Mouse (Mus musculus) CD4-positive helper T cell, adult 2 months (primary cell): ENCODE data around the gene Nadk.
A peak's percentile ranks its signal among the peaks of the same experiment; 100 is the strongest.

Experiments used
- DNase-seq: peaks from one replicate; pipeline ENCODE4 v3.0.0-alpha.2; 2012; ENCODE audit warnings: low read depth, missing footprints, low spot score

Nadk gene

DNA sequence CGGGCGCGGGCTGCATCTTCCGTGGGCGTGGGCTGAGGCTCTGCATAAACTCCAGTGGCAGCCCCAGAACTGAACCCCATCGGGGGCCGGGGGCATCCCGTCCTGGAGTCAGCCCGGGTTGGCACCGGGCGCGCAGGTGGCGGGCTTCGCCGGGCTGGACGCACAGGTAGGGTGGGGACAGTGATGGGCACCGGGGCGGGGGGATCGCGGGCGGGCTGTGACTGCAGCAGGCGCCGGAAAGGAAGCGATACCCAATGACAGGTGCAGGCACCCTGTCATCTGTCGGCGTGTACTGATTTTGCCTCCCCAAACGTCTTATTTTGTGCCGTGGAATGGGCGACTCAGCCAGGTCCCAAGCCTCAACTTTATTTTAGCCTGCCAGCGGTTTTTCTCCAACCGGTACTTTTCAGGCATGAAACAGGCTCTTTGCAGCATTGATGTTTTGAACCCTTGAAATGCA, 39.8 kb downstream of the Nadk start:
- DNase-seq, result no peak

DNA sequence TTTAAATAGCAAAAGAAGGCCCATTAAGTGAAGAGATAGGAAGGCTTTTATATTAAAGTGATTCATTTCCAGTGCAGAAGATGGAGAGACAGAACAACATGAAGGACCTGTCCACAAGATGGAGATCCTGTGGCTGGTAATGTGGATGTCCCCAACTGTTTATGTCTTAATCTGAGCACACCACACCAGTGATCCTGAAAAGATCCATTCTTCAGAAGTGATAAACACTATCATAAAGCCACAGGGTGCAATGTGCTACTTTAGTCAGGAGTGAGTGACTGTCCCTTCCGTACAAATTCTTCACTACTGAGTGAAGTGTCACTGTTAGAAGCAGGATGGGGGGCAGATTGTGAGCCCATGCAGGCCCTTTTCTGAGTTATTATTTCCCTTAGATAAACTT, 40.6 kb downstream of the Nadk start:
- DNase-seq, result no peak

DNA sequence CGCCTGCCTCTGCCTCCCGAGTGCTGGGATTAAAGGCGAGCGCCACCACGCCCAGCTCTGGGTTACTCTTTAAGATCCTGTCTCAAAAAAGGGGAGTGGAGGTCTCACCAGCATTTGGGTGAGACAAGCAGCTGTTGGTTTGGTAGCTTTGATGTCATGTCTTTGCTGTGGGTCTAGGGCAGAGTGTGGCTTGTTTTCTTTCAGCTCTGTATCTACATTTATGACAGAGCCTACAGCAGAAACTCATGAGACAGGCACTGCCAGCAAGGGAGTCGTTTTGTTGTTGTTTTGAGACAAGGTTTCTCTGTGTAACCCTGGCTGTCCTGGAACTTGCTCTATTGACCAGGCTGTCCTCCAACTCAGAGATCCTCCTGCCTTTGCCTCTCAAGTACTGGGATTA, 41.6 kb downstream of the Nadk start:
- peak; percentile 34 for DNase-seq

DNA sequence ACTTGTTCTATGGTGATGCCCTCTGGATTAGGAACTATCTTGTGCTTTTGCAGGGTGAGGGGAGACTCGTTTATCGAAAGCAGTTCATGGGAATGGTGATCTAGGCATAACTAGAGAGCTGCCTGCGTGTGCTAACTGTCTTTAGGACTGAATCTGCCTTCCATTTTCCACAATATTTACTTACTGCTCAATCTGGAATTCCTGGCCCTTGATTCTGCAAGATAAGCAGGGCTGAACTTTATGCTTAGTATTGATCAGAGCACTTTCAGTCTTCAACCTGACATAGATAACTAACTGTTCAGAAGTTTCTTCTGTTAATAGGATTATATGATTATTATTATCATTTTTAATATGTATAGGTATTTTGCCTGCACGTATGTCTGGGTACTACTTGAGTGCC, 43.0 kb downstream of the Nadk start:
- DNase-seq, result no peak

DNA sequence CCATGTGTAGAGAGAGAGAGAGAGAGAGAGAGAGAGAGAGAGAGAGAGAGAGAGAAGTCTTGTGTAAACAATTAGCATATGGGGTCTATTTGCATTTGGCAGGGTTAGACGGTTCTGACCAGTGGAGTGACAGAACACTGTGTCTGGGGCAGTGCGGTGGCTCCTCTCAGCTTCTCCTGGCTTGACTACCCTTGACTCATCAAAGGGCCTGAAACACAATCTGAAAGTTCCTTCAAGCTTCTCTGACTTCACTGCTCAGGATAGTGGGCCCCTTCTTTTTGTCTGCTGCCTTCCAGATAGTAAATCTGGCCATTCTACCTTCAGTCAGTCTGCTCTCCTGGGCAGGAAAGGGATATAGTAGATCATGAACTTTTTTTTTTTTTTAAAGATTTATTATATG, 44.6 kb downstream of the Nadk start:
- no peak for DNase-seq

DNA sequence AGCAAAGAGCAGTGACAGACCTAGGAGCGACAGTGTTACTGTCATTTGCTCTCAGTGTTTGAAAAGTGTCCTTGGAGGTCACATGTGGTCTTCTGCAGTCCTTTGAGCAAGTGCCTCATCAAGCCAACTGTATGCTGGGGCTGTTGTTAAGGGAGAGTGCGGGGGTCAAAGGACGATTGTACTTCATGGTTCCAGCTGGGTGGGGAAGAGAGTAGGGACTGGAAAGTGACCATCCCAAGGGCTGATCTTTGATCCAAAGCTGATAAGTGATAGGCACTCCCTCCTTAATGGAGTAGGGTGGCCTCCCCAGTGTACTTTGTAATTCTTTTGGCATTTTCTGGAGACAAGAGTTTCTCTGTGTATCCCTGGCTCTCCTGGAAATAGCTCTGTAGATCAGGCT, 49.7 kb downstream of the Nadk start:
- DNase-seq, result no peak

DNA sequence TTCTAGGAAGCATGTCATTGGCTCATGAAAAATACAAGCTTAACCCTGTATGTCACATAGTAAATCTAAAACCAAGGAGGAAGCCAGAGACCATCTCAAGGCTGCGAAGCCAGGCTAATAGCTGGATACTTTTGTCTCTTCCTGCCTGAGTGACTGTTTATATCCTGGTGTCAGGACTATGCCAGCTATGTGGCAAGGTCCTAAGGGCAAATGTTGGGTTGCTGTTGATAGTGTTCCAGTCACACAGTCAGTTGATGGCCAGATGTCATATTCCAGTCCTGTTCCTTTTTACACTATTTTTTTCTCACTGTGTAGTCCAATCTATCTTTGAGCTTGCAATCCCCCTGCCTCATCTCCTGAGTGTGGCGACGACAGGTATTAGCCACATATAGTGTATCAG, 51.1 kb downstream of the Nadk start:
- no peak for DNase-seq

DNA sequence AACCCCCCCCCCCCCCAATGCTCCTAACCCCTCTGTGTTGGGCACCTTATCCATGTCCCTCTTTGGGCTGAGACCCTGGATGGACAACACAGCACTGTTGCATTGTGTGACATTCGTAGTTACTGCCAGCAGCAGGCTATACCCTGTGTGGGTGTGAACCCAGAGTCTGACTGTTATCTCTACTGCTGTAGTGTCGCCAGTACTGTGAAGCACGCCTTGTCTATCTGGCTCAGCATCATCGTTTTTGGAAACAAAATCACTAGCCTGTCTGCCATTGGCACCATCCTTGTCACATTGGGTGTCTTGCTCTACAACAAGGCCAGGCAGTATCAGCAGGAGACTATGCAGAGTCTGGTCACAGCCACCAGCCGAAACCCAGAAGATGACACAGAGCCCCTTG, 56.1 kb downstream of the Nadk start:
- DNase-seq, result no peak

DNA sequence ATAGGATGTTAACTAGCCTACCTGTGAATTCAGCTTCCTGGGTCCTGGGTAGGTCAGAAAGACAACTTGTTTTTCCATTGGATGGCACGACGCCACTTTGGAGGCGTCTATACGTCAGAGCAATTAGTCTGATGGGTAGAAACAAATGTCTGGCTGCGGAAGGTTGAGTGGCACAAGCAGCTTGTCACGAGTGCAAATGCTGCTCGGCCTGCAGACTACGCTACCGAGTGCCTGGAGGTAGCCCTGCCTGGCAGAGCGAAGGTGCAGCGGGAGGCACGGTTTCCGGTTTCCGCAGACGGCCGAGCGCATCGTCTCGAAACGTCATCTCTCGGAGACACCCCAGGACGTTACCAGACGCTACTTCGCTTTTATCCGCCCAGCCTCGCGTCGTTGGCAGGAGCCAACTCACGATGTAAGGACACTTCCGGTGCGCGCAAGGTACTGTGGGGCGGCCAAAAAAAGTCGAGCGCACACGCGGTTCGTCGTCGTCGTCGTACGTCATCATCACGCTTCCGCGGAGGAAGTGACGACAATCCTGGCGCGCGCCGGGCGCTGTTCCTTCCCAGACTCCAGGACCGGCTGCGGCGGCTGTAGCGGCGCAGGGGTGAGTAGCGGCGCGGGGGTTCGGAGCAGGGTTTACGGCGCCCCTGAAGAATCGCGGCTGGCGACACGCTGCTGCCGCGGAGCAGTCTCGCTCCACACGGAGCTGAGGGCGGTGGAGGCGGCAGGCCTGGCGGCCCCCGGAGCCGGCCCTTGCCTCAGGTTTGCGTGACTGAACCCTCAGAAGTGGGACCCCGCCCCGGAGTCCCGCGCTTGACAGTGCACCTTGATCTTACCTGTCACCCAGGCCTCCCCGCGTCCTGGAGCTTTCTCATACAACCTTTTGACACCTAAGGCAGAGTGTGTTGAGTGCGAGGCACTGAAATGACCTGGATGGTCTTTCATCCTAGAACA, 62.4 kb downstream of the Nadk start, which contains the start of gene Cdk11b:
Gene Cdk11b (plus strand): TSS at position 517 of the 954 bp plus-strand sequence.
- DNase-seq, result peak; percentile 100

DNA sequence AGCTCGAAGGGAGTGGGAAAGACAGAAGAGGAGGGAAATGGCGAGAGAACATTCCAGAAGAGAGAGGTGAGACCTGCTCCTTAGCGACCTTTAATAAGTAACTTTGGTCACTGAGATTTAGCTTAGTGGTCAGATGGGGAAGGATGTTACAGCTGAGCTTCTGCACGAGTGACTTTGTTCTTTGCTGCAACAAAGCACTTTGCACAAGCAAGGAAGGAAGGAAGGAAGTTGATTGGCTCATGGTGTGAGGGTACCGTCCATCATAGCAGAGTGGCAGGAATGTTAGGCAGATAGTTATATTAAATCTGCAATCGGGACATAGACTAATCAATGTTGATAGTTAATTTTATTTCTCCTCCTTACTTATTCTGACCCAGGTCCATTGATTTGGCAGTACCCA, 68.1 kb downstream of the Nadk start:
- no peak for DNase-seq

DNA sequence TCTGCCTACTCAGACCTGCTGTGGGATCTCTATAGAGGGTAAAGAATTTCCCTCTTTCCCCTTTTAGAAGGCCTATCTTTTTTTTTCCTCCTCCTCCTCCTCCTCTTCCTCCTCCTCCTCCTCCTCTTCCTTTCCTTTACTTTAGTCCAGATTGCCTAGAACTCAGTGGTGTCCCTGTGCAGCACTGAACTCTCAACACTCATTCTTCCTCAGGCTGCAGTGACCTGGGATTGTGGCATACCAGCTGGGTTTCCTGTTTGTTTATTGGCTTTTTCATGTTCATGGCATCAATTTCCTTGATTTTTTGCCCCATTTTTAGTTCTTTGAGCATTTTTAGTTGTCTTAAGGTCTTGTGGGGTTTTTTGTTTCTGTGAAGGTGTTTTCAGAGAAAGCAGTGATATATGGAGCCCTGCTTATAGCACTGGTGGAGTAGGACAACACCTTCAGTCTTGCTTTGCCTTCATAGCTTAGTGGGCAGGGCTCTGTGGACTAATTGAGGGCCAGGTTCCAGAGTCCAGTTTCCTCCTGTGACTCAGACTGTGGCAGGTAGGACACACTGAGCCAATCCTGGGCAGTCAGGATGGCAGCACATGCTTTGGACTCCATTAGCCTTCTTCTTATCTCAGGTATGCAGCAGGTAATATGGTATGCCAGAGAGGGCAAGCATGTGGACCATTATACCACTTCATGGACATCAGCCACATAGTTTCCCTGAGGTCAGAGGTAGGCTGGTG, 73.8 kb downstream of the Nadk start:
- no peak for DNase-seq
